Mouse (Mus musculus) urinary bladder, postnatal 10 days (tissue): ENCODE data around the gene Col5a1.

Experiments used
- DNase-seq: peaks from one replicate; pipeline ENCODE4 v3.0.0; 2022; ENCODE audit warnings: low spot score

Gene Col5a1

GRCm38 (mm10) chr2:27975786-27976185, 89.6 kb downstream of the Col5a1 start:
- DNase-seq: no peak

- DNase-seq: no peak
Observed at GRCm38 (mm10) chr2:27976512-27976911, 90.3 kb downstream of the Col5a1 start.

- DNase-seq: no peak
Observed at GRCm38 (mm10) chr2:27981066-27981465, 94.8 kb downstream of the Col5a1 start.

GRCm38 (mm10) chr2:27981621-27982535, 95.7 kb downstream of the Col5a1 start:
- DNase-seq: no peak

GRCm38 (mm10) chr2:27983093-27983492, 96.9 kb downstream of the Col5a1 start:
- no peak for DNase-seq

GRCm38 (mm10) chr2:27983884-27984283, 97.7 kb downstream of the Col5a1 start:
- DNase-seq: no peak

GRCm38 (mm10) chr2:27986751-27987150, 100.5 kb downstream of the Col5a1 start:
- DNase-seq: no peak

- DNase-seq: no peak
Observed at GRCm38 (mm10) chr2:27990430-27991211, 104.4 kb downstream of the Col5a1 start.

- no peak for DNase-seq
Observed at GRCm38 (mm10) chr2:27993416-27993815, 107.2 kb downstream of the Col5a1 start.

- no peak for DNase-seq
Observed at GRCm38 (mm10) chr2:27999996-28000583, 113.9 kb downstream of the Col5a1 start.

GRCm38 (mm10) chr2:28000660-28001059, 114.4 kb downstream of the Col5a1 start:
- no peak for DNase-seq

- DNase-seq: no peak
Observed at GRCm38 (mm10) chr2:28001206-28001605, 115.0 kb downstream of the Col5a1 start.

- DNase-seq: no peak
Observed at GRCm38 (mm10) chr2:28005187-28005586, 119.0 kb downstream of the Col5a1 start.

- no peak for DNase-seq
Observed at GRCm38 (mm10) chr2:28008261-28008660, 122.0 kb downstream of the Col5a1 start.

GRCm38 (mm10) chr2:28012367-28012766, 126.1 kb downstream of the Col5a1 start:
- DNase-seq: no peak

GRCm38 (mm10) chr2:28014778-28015177, 128.6 kb downstream of the Col5a1 start:
- DNase-seq: no peak

- no peak for DNase-seq
Observed at GRCm38 (mm10) chr2:28024416-28024815, 138.2 kb downstream of the Col5a1 start.

GRCm38 (mm10) chr2:28025776-28026175, 139.6 kb downstream of the Col5a1 start:
- no peak for DNase-seq

GRCm38 (mm10) chr2:28031860-28032259, 145.6 kb downstream of the Col5a1 start:
- DNase-seq: no peak

GRCm38 (mm10) chr2:28032469-28032868, 146.2 kb downstream of the Col5a1 start:
- DNase-seq: no peak

- no peak for DNase-seq
Observed at GRCm38 (mm10) chr2:28034011-28034710, 147.9 kb downstream of the Col5a1 start.

GRCm38 (mm10) chr2:28036788-28037187, 150.6 kb downstream of the Col5a1 start:
- DNase-seq: no peak
